Mouse (Mus musculus) large intestine, adult 2 months (tissue): Measurements from ENCODE around the gene Espn. TPM values are rescaled to one million over a fixed set of nuclear protein-coding genes. Genes with fewer than 3 reads are reported as not detected.

ENCODE experiments used
- DNase-seq: peaks from one replicate; pipeline ENCODE4 v3.0.0-alpha.2; 2012; ENCODE audit warnings: low read depth, low spot score
- WGBS: fragments of 180-500 bp; shearing (Covaris S2); methylation state at CpG from one replicate; pipeline ENCODE4 v1.1.7; 2018; 5-methylcytosine and 5-hydroxymethylcytosine counted together
- polyA plus RNA-seq: library from polyadenylated mRNA; depleted of rRNA; stranded (reverse); fragments of >200 nt; gene quantifications from 2 replicates; pipeline ENCODE4 v1.2.3, GENCODE M21; 2012

Gene Espn
- polyA plus RNA-seq, 1 experiment = 157 TPM

- DNase-seq = no peak
- WGBS = 11% methylated on average over 21 of the region's 21 CpGs
Observed at GRCm38 (mm10) chr4:152157779-152158584, 5.8 kb upstream of the Espn start.

GRCm38 (mm10) chr4:152155019-152155418 is 2.8 kb upstream of the Espn start:
- DNase-seq = no peak
- WGBS = 66% methylated on average over 4 of the region's 4 CpGs

GRCm38 (mm10) chr4:152153771-152154177 is 1.6 kb upstream of the Espn start:
- no peak for DNase-seq
- WGBS = 1% methylated on average over 23 of the region's 23 CpGs

GRCm38 (mm10) chr4:152151451-152151965 is 663 bp downstream of the Espn start:
- DNase-seq = no peak
- 38% methylated on average over 7 of the region's 7 CpGs for WGBS

GRCm38 (mm10) chr4:152150546-152150945 is 1.6 kb downstream of the Espn start:
- no peak for DNase-seq
- WGBS = 81% methylated on average over 4 of the region's 4 CpGs

GRCm38 (mm10) chr4:152146033-152146827 is 5.9 kb downstream of the Espn start:
- 64% methylated on average over 11 of the region's 11 CpGs for WGBS
- DNase-seq = no peak

- 28% methylated on average over 10 of the region's 10 CpGs for WGBS
- DNase-seq = no peak
Observed at GRCm38 (mm10) chr4:152145473-152145872, 6.7 kb downstream of the Espn start.

GRCm38 (mm10) chr4:152143632-152144031 is 8.5 kb downstream of the Espn start:
- WGBS = 46% methylated on average over 1 of the region's 1 CpGs
- DNase-seq = no peak

GRCm38 (mm10) chr4:152141521-152142135 is 10.5 kb downstream of the Espn start:
- no peak for DNase-seq
- 79% methylated on average over 8 of the region's 8 CpGs for WGBS

GRCm38 (mm10) chr4:152140441-152140840 is 11.7 kb downstream of the Espn start:
- no peak for DNase-seq

GRCm38 (mm10) chr4:152138497-152139260 is 13.5 kb downstream of the Espn start:
- WGBS = 1% methylated on average over 51 of the region's 51 CpGs
- no peak for DNase-seq

More at GRCm38 (mm10) chr4:152140441-152140840, 11.7 kb downstream of the Espn start:
- 25% methylated on average over 6 of the region's 6 CpGs for WGBS

- DNase-seq = no peak
- WGBS = 93% methylated on average over 2 of the region's 2 CpGs
Observed at GRCm38 (mm10) chr4:152136876-152137250, 15.3 kb downstream of the Espn start.

- WGBS = 48% methylated on average over 6 of the region's 6 CpGs
- no peak for DNase-seq
Observed at GRCm38 (mm10) chr4:152136112-152136875, 15.9 kb downstream of the Espn start.

GRCm38 (mm10) chr4:152135363-152135762 is 16.8 kb downstream of the Espn start:
- no peak for DNase-seq
- WGBS = 67% methylated on average over 12 of the region's 12 CpGs

GRCm38 (mm10) chr4:152134507-152134906 is 17.7 kb downstream of the Espn start:
- no peak for DNase-seq

GRCm38 (mm10) chr4:152133213-152133612 is 19.0 kb downstream of the Espn start:
- DNase-seq = no peak
- 74% methylated on average over 5 of the region's 5 CpGs for WGBS

GRCm38 (mm10) chr4:152132772-152133169 is 19.4 kb downstream of the Espn start:
- WGBS = 23% methylated on average over 10 of the region's 10 CpGs
- DNase-seq = no peak

- 15% methylated on average over 50 of the region's 50 CpGs for WGBS
Observed at GRCm38 (mm10) chr4:152131809-152132771, 20.1 kb downstream of the Espn start.

More at GRCm38 (mm10) chr4:152131809-152132771, 20.1 kb downstream of the Espn start:
- no peak for DNase-seq
